Mouse (Mus musculus) midbrain, postnatal 0 days (tissue): Measurements from ENCODE around the gene Ghrh. TPM values are rescaled to one million over a fixed set of nuclear protein-coding genes. Genes with fewer than 3 reads are reported as not detected.

ENCODE experiments used
- ATAC-seq: fragments of 200-750 bp; cut with Nextera tagmentation; 2 replicates; pipeline ENCODE4 v1.8.0; 2017; ENCODE audit warnings: moderate number of reproducible peaks, mild to moderate bottlenecking, moderate TSS enrichment, moderate library complexity; ENCODE audit not compliant: low FRiP score
- DNase-seq: peaks from one replicate; pipeline ENCODE4 v3.0.0-alpha.2; 2015; ENCODE audit warnings: low spot score
- H3K27ac ChIP-seq: fragments of 300-500 bp; sonication (generic); 2 replicates; pipeline ENCODE4 v1.5.1; 2014; ENCODE audit warnings: low read depth, mild to moderate bottlenecking, low read length, mixed read lengths
- H3K27me3 ChIP-seq: fragments of 300-500 bp; sonication (generic); 2 replicates; pipeline ENCODE4 v1.6.1; 2014; ENCODE audit warnings: low read length, control low read depth, mixed read lengths; ENCODE audit not compliant: insufficient read depth
- H3K36me3 ChIP-seq: fragments of 300-500 bp; sonication (generic); 2 replicates; pipeline ENCODE4 v1.6.1; 2014; ENCODE audit warnings: low read length, control low read depth, mixed read lengths; ENCODE audit not compliant: insufficient read depth
- H3K4me1 ChIP-seq: fragments of 300-500 bp; sonication (generic); 2 replicates; pipeline ENCODE4 v1.6.1; 2014; ENCODE audit warnings: mild to moderate bottlenecking, control low read depth, antibody characterized with exemption, low read length, mixed read lengths; ENCODE audit not compliant: insufficient read depth
- H3K4me2 ChIP-seq: fragments of 300-500 bp; sonication (generic); 2 replicates; pipeline ENCODE4 v1.6.1; 2014; ENCODE audit warnings: low read depth, mild to moderate bottlenecking, low read length, mixed read lengths; ENCODE audit not compliant: poor library complexity, severe bottlenecking
- H3K4me3 ChIP-seq: fragments of 300-500 bp; sonication (generic); 2 replicates; pipeline ENCODE4 v1.5.1; 2014; ENCODE audit warnings: low read depth, mild to moderate bottlenecking, low read length, moderate library complexity
- H3K9ac ChIP-seq: fragments of 300-500 bp; sonication (generic); replicated peaks from 2 replicates; pipeline ENCODE4 v1.6.1; 2014; ENCODE audit warnings: mild to moderate bottlenecking, low read length, moderate library complexity, mixed read lengths; ENCODE audit not compliant: poor library complexity, severe bottlenecking
- H3K9me3 ChIP-seq: fragments of 300-500 bp; sonication (generic); 2 replicates; pipeline ENCODE4 v1.6.1; 2016; ENCODE audit warnings: low read length, control low read depth
- CTCF ChIP-seq: IDR thresholded peaks from 2 replicates; pipeline ENCODE4 v1.5.1; 2016; ENCODE audit warnings: antibody characterized with exemption, mild to moderate bottlenecking
- WGBS: fragments of 180-500 bp; shearing (Covaris S2); extraction: QIAGEN DNeasy Blood & Tissue Kit; methylation state at CpG from one replicate; pipeline ENCODE4 v1.1.7; 2014; 5-methylcytosine and 5-hydroxymethylcytosine counted together
- polyA plus RNA-seq: library from polyadenylated mRNA; unstranded; fragments of >200 nt; fragmentation: Nextera tagmentation; extraction: Ambion mirVana; gene quantifications from 2 replicates; pipeline ENCODE4 v1.2.1, GENCODE M21; 2015
- total RNA-seq: library from RNA; depleted of rRNA; stranded (reverse); fragments of >200 nt; gene quantifications from 2 replicates; pipeline ENCODE4 v1.2.3, GENCODE M21; 2014; rRNA removed

Ghrh gene
- total RNA-seq (1.3 and 3.0 TPM in 2 replicates), polyA plus RNA-seq (5.0 and 7.6 TPM in 2 replicates)

GRCm38 (mm10) chr2:157347361-157348159 lies at the start of gene Ghrh:
TSS of gene Ghrh (minus strand) at chr2:157347506.
- H3K4me3 ChIP-seq, result no peak within 1 kb of the TSS
- H3K4me2 ChIP-seq, result peak within 1 kb of the TSS; percentile 22; the same call in 1 of the 2 replicates
- no peaks in the 10 kb centered on the region for H3K9me3 ChIP-seq
- ATAC-seq, result peak; percentile 72
- no peaks in the 10 kb centered on the region for H3K27me3 ChIP-seq
- H3K9ac ChIP-seq, result peak within 1 kb of the TSS; percentile 25; the same call in 1 of the 2 replicates
- peaks cover 15% of the 10 kb centered on the region for H3K4me1 ChIP-seq
- no peaks in the 10 kb centered on the region for H3K36me3 ChIP-seq
- no peak for TF ChIP-seq CTCF
- WGBS, result 23% methylated on average over 26 of the region's 26 CpGs
- DNase-seq, result peak; percentile 89
- peak within 1 kb of the TSS; percentile 79 for H3K27ac ChIP-seq

DNA sequence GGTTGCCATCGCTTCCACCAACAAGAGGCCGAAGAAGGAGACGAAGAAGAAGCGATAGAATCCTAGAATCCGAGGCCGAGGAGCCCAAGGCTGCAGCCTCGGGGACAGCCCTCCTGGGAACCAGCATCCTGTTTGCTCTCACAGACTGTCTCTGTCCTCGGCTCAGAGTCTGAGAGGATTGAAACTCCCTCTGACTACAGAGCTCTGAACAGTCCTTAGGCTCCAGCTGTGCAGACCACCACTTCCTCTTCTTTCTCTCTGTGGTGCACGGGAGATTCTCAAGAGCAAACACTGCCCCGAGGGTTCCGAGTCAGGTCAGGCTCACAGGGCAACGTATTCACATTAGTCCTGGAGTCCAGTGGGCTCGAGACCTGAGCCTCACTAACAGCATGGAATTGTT lies 48.7 kb upstream of the Ghrh start:
- no peak for TF ChIP-seq CTCF
- peaks cover 17% of the 10 kb centered on the region for H3K36me3 ChIP-seq
- no peak overlapping the region; the same call in 1 of the 2 replicates for H3K27ac ChIP-seq
- 54% methylated on average over 13 of the region's 13 CpGs for WGBS
- ATAC-seq (no peak), DNase-seq (peak; percentile 12)
- H3K4me3 ChIP-seq, result no peak overlapping the region
- H3K4me2 ChIP-seq, result no peak overlapping the region
- H3K4me1 ChIP-seq, result no peaks in the 10 kb centered on the region
- no peaks in the 10 kb centered on the region for H3K27me3 ChIP-seq
- no peaks in the 10 kb centered on the region for H3K9me3 ChIP-seq
- no peak overlapping the region for H3K9ac ChIP-seq

DNA sequence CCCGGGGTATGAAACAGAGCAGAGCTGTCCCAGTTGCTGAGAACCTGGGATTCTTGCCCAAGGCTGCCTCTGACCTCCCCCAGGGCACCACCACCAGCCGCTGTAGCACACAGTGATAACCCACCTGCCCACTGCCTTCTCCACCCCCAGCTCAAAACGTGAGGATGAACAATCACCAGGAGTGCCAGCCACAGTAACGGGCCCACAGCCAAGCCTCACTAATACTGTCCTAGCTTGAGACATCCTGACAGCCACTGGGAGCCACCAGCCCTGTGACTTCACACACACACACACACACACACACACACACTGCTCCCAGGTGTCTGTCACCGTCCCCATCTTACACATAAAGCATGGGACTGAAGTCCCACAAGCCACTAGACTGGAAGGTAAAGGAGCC lies 48.1 kb upstream of the Ghrh start:
- TF ChIP-seq CTCF, result no peak
- WGBS, result 71% methylated on average over 5 of the region's 5 CpGs
- H3K9me3 ChIP-seq, result no peaks in the 10 kb centered on the region
- DNase-seq (peak; percentile 10), ATAC-seq (no peak)
- no peak overlapping the region for H3K4me3 ChIP-seq
- no peaks in the 10 kb centered on the region for H3K27me3 ChIP-seq
- peaks cover 17% of the 10 kb centered on the region for H3K36me3 ChIP-seq
- H3K9ac ChIP-seq, result no peak overlapping the region
- no peak overlapping the region for H3K27ac ChIP-seq
- H3K4me2 ChIP-seq, result no peak overlapping the region
- H3K4me1 ChIP-seq, result no peaks in the 10 kb centered on the region

- Histone ChIP-seq H3K4me3 (no peak overlapping the region), H3K27me3 (no peaks in the 10 kb centered on the region), H3K27ac (no peak overlapping the region), H3K9ac (no peak overlapping the region), H3K36me3 (peaks cover 17% of the 10 kb centered on the region), H3K4me2 (no peak overlapping the region), H3K4me1 (no peaks in the 10 kb centered on the region), H3K9me3 (no peaks in the 10 kb centered on the region)
- no peak for TF ChIP-seq CTCF
- DNase-seq (no peak), ATAC-seq (no peak)
- WGBS, result 75% methylated on average over 6 of the region's 6 CpGs
These were observed 47.6 kb upstream of the Ghrh start for GRCm38 (mm10) chr2:157394868-157395267.

- Histone ChIP-seq H3K4me1 (no peaks in the 10 kb centered on the region), H3K36me3 (peaks cover 17% of the 10 kb centered on the region), H3K27me3 (no peaks in the 10 kb centered on the region), H3K9ac (no peak overlapping the region), H3K4me2 (no peak overlapping the region), H3K4me3 (no peak overlapping the region), H3K9me3 (no peaks in the 10 kb centered on the region), H3K27ac (no peak overlapping the region)
- ATAC-seq (no peak), DNase-seq (no peak)
- 91% methylated on average over 4 of the region's 4 CpGs for WGBS
- TF ChIP-seq CTCF, result no peak
These were observed 46.2 kb upstream of the Ghrh start for GRCm38 (mm10) chr2:157393549-157393948.

DNA sequence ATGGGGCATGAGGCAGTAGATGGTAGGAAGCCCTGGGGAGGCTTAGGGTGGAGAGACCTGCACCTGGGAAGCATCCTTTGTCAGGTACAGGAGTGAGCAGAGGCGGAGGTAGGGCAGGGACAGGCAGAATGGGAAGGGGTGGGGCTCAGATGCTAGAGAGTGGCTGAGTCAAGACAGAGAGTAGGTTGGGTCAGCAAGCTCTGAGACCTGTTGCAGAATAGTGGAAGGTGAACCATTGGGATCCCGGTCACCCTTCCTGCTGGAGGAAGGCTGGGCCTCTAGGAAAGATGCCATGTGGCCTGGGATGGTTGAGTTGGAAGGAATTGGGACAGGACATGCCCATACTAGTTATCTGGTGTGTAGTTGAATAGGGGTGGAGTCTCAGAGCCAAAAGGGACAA lies 45.0 kb upstream of the Ghrh start:
- no peak for TF ChIP-seq CTCF
- H3K36me3 ChIP-seq, result peaks cover 15% of the 10 kb centered on the region

More for the DNA sequence above, 45.0 kb upstream of the Ghrh start:
- H3K9ac ChIP-seq, result no peak overlapping the region
- H3K9me3 ChIP-seq, result no peaks in the 10 kb centered on the region
- H3K27me3 ChIP-seq, result no peaks in the 10 kb centered on the region
- ATAC-seq (no peak), DNase-seq (no peak)
- H3K4me3 ChIP-seq, result no peak overlapping the region
- H3K4me2 ChIP-seq, result no peak overlapping the region
- H3K27ac ChIP-seq, result no peak overlapping the region
- WGBS, result 100% methylated on average over 2 of the region's 2 CpGs
- H3K4me1 ChIP-seq, result no peaks in the 10 kb centered on the region
